23 mouse cellular contexts compared by ENCODE assay signal in the genomic region with DNA sequence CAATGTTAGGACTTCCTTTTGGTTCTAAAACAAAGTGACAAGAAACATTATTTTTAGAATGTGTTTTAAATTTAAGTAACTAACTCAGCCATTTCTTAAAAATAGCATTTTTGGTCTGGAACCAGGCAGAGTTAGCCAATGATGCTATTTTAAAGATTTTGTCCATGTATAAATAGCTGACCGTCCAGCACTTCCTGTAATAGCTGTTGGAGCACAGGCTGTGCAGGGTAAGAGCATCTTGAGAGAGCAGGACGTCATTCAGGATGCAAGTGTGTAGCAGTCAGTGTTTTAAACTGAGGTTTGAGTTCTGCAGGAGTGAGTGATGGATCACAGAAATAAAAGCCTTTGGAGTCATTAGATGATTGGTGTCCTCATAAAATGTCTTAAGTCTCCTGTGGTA. TPM values are rescaled to one million over a fixed set of nuclear protein-coding genes. Genes with fewer than 3 reads are reported as not detected.
DNase-seq lines count a peak whose midpoint lies in the region; TF ChIP-seq lines count a peak whose summit lies in the region.
"Had no signal": no experiment of that assay in that cellular context is flagged by ENCODE, and none has a peak within 500 bp of the region (broad histone marks: within the 10 kb centered on the region; RNA-seq: fewer than 3 reads in every experiment).

No protein-coding gene starts in this region.

- peaks cover 4% of the 10 kb centered on the region for H3K4me1 ChIP-seq in heart, adult 2 months (ENCODE audit: control insufficient read depth, insufficient read depth, low read length)
- H3K4me1 ChIP-seq: midbrain, embryonic 12.5 days; neural tube, embryonic 15.5 days had no signal

- no peak overlapping the region for H3K9ac ChIP-seq in heart, adult 2 months (ENCODE audit: low read depth, low read length)
- H3K9ac ChIP-seq: embryonic facial prominence, embryonic 12.5 days; forebrain, postnatal 0 days; hindbrain, embryonic 12.5 days; liver, embryonic 15.5 days; lung, embryonic 15.5 days; midbrain, embryonic 12.5 days; neural tube, embryonic 15.5 days had no signal

- H3K79me2 ChIP-seq in heart, adult 2 months (replicated peaks; ENCODE audit: control insufficient read depth, insufficient read depth, low read length): peaks cover 7% of the 10 kb centered on the region

- 7% methylated on average over 2 of the region's 2 CpGs for WGBS in heart, adult 2 months

- peak overlapping the region; percentile 52 for H3K27ac ChIP-seq in heart, adult 2 months
- H3K27ac ChIP-seq: embryonic facial prominence, embryonic 12.5 days; hindbrain, embryonic 12.5 days; limb, embryonic 10.5 days; liver, embryonic 15.5 days; lung, embryonic 15.5 days; midbrain, embryonic 12.5 days; neural tube, embryonic 15.5 days had no signal

- H3K4me3 ChIP-seq in heart, adult 2 months: no peak overlapping the region
- H3K4me3 ChIP-seq: embryonic facial prominence, embryonic 12.5 days; hindbrain, embryonic 12.5 days; limb, embryonic 10.5 days; liver, embryonic 15.5 days; lung, embryonic 15.5 days; midbrain, embryonic 12.5 days; neural tube, embryonic 15.5 days had no signal

- no peak for TF ChIP-seq POLR2A in heart, adult 2 months (IDR thresholded peaks at IDR 0.05; ENCODE audit: insufficient read depth, low read depth, low read length)

- H3K27me3 ChIP-seq in heart, adult 2 months (ENCODE audit: control insufficient read depth, insufficient read depth, low read length): no peaks in the 10 kb centered on the region
- H3K27me3 ChIP-seq: embryonic facial prominence, embryonic 12.5 days; hindbrain, embryonic 12.5 days; liver, embryonic 15.5 days; lung, embryonic 15.5 days; midbrain, embryonic 12.5 days; neural tube, embryonic 15.5 days had no signal

- intact Hi-C loops in heart, adult 2 months (cut with DNase I): no loop called here

- TF ChIP-seq CTCF in heart, adult 2 months (IDR thresholded peaks at IDR 0.05): no peak

- DNase-seq in cerebellum, adult 9-10 months: peak; percentile 38
- DNase-seq in cerebellum, adult 9-11 months: no peak
- DNase-seq in heart, adult 2 months: no peak
- DNase-seq in heart, postnatal 4 days: no peak
- peak; percentile 6 for DNase-seq in kidney, adult 9 months
- DNase-seq in kidney, postnatal 14 days: no peak
- peak; percentile 45 for DNase-seq in skeletal muscle tissue, adult 2 months (ENCODE audit: low read depth, low spot score)
- DNase-seq: adrenal gland, postnatal 36 days; cerebellum, adult 11-12 months; cerebellum, postnatal 25 days; forebrain, postnatal 0 days; gastrocnemius, postnatal 10 days; liver; right cerebral cortex, adult 18-20 months; thymus, adult 18-20 months; thymus, postnatal 36 days had no signal

- peaks cover 5% of the 10 kb centered on the region for H3K36me3 ChIP-seq in heart, adult 2 months (ENCODE audit: control insufficient read depth, insufficient read depth, low read length)
- H3K36me3 ChIP-seq: embryonic facial prominence, embryonic 12.5 days; hindbrain, embryonic 12.5 days; limb, embryonic 10.5 days; liver, embryonic 15.5 days; lung, embryonic 15.5 days; midbrain, embryonic 12.5 days; neural tube, embryonic 15.5 days had no signal

- TF ChIP-seq EP300 in heart, adult 2 months (IDR thresholded peaks at IDR 0.05; ENCODE audit: insufficient read depth, low read depth, low read length): no peak

RNA-seq across cellular contexts. Expression of a gene that starts 18.8 kb away (rescaled TPM):
- 10 to 100 TPM; 11.5 to 15.2 TPM for total RNA-seq in heart, adult 2 months (2021)
- 5.2 and 8.6 TPM in 2 replicates for polyA plus RNA-seq in heart, adult 2 months (2012; rRNA removed)
- 10 to 100 TPM; 14.2 to 14.5 TPM for total RNA-seq in heart, postnatal 4 days (2021)

RNA-seq across cellular contexts. Expression of a gene that starts 56.2 kb away (rescaled TPM):
- 100 to 1,000 TPM in 1 of 2 experiments, 10 to 100 TPM in 1; 98.5 to 114 TPM for total RNA-seq in heart, adult 2 months (2021)
- 26.1 and 83.2 TPM in 2 replicates for polyA plus RNA-seq in heart, adult 2 months (2012; rRNA removed)
- total RNA-seq in heart, postnatal 4 days (2021): 10 to 100 TPM; 31.0 to 32.1 TPM

Comparison
In these comparisons a context has a peak if more than half of its experiments do, and no peak if none do; other contexts are left out.
1. DNase-seq: peak in cerebellum, adult 9-10 months (single experiment), kidney, adult 9 months (single experiment) and skeletal muscle tissue, adult 2 months (single experiment); none in cerebellum, adult 9-11 months (single experiment), heart, adult 2 months (0 of 2), heart, postnatal 4 days (single experiment) and kidney, postnatal 14 days (single experiment).